Mouse (Mus musculus) ovary, postnatal 10 days (tissue): ENCODE measurements at regions not wholly inside any gene's neighbourhood (a gene's known extent, or its start where the extent isn't known, plus 50 kb on each side); places are given as distances from the start of the nearest gene placed in this dataset.

Experiments
- DNase-seq: peaks from one replicate; pipeline ENCODE4 v3.0.0; 2022; ENCODE audit warnings: low spot score

- DNase-seq = no peak
Measured at GRCm38 (mm10) chr19:14786868-14787267, 189.0 kb upstream of the Tle4 start.

GRCm38 (mm10) chr19:14785661-14786060 lies 187.8 kb upstream of the Tle4 start:
- DNase-seq = no peak

GRCm38 (mm10) chr19:14777709-14778108 lies 179.9 kb upstream of the Tle4 start:
- no peak for DNase-seq

DNA sequence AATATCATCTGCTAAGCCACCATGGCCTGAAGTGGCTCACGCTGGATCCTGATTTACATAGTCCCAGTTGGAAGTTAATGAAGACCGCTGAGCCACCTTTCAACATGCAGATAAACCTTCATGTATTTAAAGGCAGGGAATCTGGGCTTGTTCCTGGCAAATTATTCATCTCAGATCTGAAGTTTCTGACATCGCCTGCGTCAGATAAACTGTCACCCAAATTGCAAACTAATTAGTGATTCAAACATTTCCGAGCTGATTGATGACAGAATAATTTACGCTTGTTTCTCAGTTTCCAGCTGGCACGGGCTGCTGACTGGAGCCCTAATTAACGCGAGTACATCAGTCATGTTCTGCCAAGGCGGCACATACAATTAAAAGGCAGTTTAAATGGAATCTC lies 179.3 kb upstream of the Tle4 start:
- no peak for DNase-seq

DNA sequence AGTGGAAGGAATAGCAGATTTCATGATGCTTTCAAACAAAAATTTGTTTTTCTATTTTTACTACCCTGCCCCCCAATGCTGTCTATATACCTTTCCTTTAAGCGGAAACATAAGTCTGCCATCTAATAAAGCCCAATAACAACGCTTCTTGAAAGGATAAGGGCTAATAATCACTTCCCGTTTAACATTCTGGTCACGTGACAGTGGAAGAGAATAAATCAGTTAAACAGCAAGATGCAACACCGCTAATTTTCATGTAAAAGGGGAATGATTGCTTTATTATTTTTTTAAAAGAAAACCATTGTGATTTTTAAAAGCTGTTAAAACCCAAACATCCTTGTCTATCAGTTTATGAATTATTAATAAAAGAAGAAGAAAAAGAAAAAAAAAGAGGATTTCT lies 178.9 kb upstream of the Tle4 start:
- DNase-seq = no peak

DNA sequence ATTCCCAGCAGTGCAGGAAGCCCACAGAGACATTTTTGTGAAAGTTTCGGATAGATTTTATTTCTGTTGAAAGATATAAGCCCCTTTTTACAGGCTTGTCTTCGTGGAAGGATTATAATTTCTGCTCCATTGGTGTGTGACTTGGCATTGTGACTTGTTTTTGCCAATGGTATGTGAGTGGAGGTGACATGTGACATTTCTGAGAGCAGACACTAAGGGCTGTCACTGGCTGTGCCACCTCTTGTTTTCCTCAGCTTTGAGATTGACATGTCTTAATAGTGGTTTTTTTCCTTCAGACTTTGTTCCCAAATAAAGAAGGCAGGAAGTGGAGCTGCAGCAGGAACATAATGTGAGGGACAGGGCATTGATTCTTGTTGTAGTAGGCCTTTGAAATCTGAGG lies 174.9 kb upstream of the Tle4 start:
- DNase-seq = no peak

DNA sequence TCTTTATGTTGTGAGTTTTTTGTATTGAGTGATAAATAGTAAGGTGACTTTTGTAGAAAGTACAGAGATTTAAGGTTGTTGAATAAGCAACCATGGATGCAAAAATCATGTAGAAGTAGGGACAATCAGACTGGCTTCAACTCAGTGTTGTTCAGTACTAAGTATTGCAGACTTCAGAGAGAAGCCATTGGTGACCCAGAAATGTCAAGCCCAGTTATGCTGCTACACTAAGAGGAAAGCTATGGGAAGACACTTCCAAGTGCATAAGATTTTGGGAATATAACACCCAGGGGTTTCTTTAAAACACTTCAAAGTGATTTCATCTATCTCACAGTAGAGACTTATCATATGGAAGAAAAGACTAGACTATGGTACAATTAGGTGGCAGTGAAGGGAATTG lies 154.8 kb upstream of the Tle4 start:
- no peak for DNase-seq

GRCm38 (mm10) chr19:14742361-14742760 lies 144.5 kb upstream of the Tle4 start:
- no peak for DNase-seq

- DNase-seq = no peak
Measured at GRCm38 (mm10) chr19:14740936-14741335, 143.1 kb upstream of the Tle4 start.

- no peak for DNase-seq
Measured at GRCm38 (mm10) chr19:14740139-14740538, 142.3 kb upstream of the Tle4 start.

GRCm38 (mm10) chr19:14736514-14736913 lies 138.7 kb upstream of the Tle4 start:
- no peak for DNase-seq

- no peak for DNase-seq
Measured at GRCm38 (mm10) chr19:14725329-14725728, 127.5 kb upstream of the Tle4 start.

- no peak for DNase-seq
Measured at GRCm38 (mm10) chr19:14724637-14725036, 126.8 kb upstream of the Tle4 start.

- no peak for DNase-seq
Measured at GRCm38 (mm10) chr19:14705791-14706190, 107.9 kb upstream of the Tle4 start.

DNA sequence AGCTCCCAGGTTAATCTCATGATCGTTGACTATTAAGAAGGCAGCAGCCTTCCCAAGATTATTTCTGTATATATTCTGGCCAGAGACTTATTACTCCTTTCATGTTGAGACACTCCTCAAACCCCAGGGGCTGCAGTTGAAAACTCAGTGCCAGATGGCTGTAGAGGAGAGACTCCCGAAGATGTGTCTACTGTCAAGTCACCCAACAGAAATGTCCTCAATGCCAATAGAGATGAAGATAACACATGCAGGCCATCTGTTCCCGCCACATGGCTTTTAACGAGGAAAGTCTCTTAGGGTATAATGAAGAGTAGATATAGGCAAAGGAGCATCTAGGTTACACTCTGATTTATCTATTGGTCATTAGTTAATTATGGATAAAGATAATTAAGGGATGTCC lies 103.3 kb upstream of the Tle4 start:
- DNase-seq = no peak

- no peak for DNase-seq
Measured at GRCm38 (mm10) chr19:14695369-14695768, 97.5 kb upstream of the Tle4 start.

DNA sequence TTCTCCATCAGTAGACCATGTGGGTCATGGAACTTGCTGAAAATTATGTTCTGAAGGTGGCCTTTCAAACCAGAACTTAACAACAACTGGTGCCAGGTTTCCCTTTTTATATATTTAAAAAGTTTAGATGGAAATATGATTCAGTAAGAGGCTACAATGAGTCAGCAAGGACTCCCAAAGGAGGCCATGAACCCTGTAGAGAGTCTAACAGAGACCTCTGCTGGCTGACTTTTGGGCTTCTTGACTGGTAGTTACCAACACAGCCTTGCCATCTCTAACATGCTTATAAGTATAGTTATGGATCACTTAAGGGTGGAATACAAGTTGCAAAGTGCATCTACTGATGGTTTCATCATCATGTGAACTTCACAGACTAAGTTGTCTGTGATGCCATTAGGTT lies 94.3 kb upstream of the Tle4 start:
- DNase-seq = no peak

DNA sequence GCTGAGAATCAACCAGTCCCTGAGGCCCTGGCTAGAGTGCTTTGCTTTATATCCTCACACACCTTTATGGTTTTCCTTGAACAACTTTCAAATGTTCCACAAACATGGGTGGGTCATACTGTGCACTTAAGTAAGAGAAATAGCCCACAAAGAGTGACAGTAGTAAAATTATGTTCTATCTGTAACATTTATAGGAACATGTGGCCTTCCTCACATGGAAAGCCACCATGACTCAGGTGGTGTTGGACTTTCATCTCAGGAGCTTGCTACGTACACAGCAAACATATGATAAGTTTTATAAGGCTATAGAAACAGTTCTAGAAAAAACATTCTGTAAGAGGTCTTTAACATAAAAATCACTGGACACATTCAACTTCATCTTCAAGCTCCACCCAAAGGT lies 87.8 kb upstream of the Tle4 start:
- DNase-seq = no peak

- DNase-seq = no peak
Measured at GRCm38 (mm10) chr19:14684669-14685068, 86.8 kb upstream of the Tle4 start.

DNA sequence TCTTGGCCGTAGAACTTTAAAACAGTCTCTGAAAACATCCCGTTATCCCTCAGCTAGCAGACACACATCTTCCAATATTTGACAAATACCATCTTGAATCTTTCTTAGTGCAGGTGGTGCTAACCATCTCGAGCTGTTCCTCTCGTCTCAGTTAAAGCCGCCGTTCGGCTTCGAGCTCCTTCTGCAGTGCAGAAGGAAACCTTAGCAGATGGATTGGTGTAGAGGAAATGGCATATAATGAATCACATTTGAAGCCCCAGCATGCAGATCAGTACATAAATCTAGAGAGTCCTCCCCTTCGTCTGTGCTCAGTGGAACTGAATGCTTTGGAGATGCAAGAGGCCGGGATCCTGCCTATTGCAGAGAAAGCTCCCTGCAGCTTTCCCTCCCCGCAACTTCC lies 83.5 kb upstream of the Tle4 start:
- DNase-seq = no peak

GRCm38 (mm10) chr19:14679776-14680175 lies 81.9 kb upstream of the Tle4 start:
- DNase-seq = no peak

- no peak for DNase-seq
Measured at GRCm38 (mm10) chr19:14678584-14678983, 80.7 kb upstream of the Tle4 start.

GRCm38 (mm10) chr19:14676929-14677328 lies 79.1 kb upstream of the Tle4 start:
- no peak for DNase-seq

- no peak for DNase-seq
Measured at GRCm38 (mm10) chr19:14670821-14671104, 72.9 kb upstream of the Tle4 start.

DNA sequence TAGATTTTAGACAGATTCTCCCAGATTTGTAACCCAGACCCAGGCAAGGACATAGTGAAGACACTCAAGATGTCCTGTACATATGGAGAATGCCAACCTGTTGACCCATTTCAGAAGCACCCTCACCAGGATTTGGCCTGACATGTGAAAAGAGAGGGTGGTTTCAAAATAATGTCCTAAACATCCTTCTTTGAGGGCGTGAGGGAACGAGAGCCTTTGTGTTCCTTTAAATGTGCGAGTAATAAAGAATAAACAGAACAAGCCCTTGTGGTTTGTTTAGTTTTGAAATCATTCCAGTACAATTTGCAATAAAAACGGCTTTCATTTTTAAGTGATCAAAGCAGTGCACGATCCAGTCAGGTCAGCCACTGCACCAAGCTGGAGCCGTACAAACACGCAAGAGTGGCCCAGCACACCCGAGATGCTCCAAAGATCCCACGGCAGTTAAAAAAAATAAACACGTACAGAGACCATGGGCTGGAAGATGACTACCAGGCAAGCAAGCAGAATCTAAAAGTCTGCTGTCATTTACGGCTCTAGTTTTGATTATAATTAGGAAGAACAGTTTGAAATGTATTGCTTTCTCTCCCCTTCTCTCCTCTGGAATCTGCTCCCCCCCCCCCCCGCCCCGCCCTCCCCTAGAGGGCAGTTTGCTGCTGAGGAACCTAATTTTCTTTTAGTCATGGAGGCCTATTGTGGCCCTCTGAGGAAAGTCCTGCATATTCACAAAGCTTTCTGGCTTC lies 72.4 kb upstream of the Tle4 start:
- no peak for DNase-seq
